Mouse (Mus musculus): ENCODE measurements around the gene B4galnt4.

B4galnt4 gene

DNA sequence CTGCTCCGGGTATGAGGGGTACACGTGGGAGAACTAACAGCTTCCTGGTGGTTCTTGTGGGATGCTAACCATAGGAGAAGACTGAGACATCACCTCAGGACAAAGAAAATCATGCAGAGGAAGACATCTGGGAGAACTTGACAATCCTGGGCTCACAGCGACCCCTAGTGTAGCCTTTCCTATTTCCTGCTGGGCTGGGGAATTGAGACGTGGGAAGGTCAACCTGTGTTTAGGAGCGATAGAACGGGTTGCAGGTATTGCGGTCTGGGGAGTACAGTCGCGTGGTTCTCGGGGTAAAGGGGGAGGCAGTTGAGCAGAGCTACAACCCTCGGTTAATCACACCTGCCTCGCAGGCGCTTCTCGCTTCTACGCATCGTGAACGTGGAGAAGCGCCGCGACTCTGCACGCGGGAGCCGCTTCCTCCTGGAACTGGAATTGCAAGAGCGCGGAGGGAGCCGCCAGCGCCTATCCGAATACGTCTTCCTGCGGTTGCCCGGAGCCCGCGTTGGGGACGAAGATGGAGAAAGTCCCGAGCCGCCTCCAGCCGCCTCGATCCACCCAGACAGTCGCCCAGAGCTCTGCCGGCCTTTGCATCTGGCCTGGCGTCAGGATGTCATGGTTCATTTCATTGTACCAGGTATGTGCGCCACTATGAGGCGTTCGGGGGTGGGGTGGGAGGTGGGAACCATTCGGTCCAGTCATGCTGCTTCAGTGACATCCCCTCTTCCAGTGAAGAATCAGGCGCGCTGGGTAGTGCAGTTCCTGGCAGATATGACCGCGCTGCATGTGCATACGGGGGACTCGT, 9.4 kb downstream of the B4galnt4 start:
- DNase-seq (ENCODE audit: low spot score) = peak; percentile 94

DNA sequence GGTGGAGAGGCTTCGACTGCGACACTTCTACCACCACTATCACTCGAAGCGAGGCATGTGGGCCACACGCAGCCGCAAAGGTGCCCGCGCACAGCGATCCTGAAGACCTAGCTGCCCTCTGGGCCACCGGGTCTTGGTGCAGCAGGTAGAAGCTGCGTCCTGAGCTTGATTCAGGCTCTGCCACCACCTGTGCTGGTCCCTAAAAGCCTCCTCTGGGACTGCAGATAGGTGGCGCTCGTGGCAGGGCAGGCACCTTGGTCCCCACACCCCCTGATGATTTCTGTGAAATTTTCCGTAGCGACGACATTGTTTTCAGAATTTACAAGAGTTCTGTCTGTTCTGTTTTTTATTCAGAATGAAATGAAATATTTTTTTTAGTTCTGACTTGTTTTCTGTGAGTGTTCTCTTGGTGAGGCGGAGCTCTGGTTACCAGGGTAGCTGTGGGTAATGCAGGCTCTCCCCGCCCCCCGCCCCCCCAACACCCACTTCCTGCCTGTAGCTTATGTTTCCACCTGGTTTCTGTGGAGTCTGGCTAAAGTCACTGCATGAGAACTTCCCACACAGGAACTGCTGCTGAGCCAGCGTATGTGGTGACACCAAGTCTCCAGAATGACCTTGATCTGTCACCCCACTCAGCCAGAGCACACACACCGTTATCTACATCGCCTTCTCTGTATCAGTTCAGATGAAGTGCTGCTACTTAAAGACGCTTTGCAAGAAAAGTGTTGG, 11.3 kb downstream of the B4galnt4 start:
- DNase-seq (ENCODE audit: low spot score) = peak; percentile 25

- no peak for DNase-seq (ENCODE audit: low spot score)
Observed at GRCm38 (mm10) chr7:141073782-141074181, 12.9 kb downstream of the B4galnt4 start.

DNA sequence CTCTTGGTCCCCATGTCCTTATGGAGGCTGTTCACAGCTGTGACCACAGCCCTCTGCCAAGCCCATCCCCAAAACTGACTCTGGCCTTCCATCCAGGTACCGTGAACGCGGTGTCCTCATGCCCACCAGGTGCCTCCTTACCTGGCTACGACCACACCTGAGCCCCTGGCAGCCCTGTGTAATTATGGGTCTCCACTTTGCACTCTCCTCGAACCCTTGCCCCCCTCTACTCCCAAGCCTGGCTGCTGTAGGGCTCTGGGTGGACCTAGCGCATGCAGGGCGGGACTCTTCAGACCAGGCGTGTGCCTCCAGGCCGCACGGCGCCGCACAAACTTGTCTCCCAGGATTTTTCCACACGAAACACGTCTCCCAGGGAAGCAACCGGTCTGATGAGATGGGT, 16.9 kb downstream of the B4galnt4 start, which contains the start of gene Pkp3:
TSS of gene Pkp3 (plus strand) at position 378 of the 400 bp plus-strand sequence.
- DNase-seq (ENCODE audit: low spot score) = no peak

DNA sequence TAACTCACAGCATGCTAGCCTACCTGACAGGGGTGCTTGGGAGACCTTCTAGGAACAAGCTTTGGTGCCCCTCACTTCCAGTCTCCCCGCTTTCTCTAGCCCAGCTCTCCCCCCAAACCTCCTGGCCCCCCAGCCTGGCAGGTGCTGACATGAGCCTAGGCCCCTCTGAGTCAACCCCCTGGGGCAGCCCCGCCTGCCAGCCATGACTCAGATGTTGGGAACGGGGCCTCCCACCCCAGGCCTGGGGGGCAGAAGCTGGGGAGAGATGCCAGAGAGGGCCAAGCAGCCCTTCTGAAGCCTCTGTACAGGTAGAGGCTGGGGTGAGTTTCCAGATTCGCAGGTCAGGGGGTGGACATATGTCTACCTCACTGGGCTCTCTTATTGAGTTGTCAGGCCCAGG, 18.0 kb downstream of the B4galnt4 start:
- DNase-seq (ENCODE audit: low spot score) = no peak

DNA sequence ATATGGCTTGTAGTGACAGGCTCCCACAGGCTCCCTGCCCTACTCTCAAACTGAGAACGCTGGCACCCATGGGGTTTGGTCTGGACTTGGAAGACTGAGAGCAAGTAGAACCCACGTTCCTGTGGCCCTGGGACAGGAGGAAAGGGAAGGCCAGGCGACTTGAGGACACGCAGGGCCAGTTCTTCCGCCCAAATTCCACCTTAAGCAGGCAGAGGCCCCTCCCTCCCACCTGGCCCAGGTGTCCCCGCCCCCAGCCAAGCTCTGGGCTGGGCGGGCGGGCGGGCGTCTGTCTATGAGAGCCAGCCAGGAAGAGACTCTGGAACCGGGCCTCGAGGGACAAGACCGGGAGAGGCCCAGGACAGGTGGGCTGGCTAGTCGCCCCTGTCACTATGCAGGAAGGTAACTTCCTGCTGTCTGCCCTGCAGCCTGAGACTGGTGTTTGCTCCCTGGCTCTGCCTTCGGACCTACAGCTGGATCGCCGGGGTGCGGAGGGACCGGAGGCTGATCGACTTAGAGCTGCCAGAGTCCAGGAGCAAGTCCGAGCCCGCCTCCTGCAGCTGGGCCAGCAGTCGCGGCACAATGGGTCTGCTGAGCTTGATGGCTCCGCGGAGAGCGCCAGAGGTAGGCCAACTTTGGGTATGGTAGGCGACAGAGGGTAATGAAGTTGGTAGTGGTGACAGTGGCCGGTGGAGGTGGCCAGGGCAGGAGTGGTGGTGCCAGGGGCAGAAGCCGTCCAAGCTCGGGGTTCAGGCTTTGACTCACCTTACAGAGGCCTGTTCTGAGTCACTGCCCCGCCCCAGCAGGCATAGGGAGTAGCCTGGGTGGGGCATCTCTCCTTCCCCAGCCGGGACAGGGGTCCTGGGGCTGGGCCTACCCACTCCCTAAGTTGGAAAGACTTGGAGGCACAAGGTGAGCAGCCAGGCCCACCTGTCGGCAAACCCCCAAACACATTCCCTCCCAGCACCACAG, 18.9 kb downstream of the B4galnt4 start:
- DNase-seq (ENCODE audit: low spot score) = no peak

DNA sequence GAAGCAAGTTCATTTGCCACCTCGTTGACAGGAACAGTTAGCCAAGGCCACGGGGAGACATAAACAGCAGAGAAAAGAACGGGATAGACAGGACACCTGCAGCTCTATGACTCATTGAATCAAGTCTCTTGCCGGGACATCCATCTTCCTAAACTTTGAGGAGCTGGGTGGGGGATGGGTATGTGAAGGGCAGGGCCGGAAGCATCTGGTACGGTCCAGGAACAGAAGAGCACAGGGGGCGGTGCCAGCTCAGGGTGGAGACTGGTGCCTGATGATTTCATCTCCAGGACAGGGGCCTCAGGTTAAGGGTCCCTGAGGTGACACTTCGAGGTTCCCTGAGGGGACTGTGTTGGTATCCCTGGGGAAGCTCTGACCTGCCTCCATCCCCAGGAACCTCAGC, 27.0 kb downstream of the B4galnt4 start:
- DNase-seq (ENCODE audit: low spot score) = peak; percentile 33

DNA sequence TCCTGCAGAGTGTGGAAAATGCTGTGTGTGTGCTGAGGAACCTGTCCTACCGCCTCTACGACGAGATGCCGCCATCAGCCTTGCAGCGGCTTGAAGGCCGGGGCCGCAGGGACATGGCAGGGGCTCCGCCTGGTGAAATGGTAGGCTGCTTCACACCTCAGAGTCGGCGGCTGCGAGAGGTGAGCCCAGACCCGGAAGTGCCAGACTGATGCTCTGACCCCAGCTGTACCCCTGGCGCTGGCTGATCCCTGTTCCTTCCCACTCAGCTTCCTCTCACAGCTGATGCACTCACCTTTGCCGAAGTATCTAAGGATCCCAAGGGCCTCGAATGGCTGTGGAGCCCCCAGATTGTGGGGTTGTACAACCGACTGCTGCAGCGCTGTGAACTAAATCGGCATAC, 27.6 kb downstream of the B4galnt4 start:
- DNase-seq (ENCODE audit: low spot score) = no peak

GRCm38 (mm10) chr7:141090228-141090627, 29.3 kb downstream of the B4galnt4 start:
- DNase-seq (ENCODE audit: low spot score) = no peak

DNA sequence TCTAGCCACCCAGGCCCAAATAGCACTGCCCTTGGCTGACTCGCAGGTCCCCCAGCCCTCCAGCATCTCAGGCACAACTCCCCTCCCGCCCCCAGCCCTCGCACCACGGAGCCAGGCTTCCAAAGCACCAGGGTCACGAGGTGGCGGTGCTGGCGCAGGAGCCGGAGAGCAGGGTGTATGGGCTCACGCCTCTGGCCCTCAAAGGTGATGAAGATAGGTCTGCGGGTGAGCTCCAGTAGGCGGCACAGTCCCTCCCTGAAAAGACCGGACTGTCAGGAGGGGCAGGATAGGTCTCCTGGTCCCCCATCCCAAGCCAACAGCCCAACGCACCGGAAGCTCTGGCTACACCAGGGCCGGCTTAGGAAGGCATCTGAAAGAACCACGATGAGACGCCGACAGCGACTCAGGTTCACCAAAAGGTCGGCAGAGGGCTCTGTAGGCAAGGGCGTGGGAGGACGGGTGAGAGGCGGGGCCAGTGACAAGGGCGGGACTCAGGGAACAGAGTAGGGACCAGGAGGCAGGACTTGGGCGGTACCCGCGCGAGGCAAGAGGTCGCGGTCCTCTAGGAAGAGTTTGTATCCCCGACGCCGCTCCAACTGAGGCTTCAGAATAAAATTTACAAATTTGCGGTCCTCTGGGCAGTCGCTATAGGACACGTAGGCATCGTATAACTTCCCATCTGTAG, 31.3 kb downstream of the B4galnt4 start:
- DNase-seq (ENCODE audit: low spot score) = peak; percentile 93

DNA sequence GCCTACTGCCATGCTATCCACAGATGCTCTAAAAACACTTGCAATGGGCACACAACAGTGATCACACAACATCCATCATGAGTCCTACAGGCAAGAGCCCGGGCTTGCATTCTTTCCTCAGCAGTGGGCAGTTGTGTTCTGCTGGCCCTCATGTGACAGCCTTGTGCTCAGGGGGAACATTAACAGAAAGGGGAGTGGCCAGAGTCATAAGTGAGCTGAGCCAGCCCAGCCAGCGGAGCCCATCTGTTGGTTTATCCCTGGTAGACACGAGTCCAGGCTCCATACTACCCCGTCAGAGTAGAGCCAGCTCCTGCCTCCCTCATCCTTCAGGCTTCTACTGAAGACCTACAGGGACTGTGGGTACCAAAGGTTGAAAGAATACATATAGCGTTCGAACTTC, 33.0 kb downstream of the B4galnt4 start:
- DNase-seq (ENCODE audit: low spot score) = no peak

DNA sequence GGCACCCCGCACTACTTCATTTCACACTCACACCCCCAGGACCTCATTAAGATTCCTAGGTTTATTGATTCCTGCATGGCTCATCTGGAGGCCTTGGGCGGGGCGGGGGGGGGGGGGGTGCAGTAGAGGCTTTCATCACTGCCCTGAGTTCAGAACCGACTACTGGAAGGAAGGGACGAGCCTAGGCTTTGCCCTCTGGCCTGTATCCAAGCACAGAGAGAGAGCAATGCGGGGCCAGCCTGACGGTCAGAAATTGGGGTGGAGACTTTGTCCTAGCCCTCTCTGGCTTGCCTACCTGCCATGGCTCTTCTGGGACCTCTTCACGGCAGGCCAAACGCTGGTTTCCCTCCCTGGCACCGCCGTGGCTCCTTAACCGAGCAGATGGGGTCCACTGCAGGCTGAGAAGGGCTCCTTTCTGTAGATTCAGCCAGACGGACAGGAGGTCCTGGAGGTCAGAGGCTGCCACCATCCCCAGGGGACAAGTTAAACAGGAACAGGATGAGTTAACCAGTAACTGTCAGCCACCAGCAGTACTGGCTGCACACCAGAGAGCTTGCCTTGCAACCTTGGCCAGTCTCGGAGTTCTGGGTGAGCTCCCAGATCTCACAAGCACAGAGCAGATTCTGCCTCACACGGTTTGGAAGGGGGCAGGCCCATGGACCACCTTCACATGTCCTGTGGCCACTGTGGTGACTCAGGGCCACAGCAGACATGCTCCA, 33.7 kb downstream of the B4galnt4 start:
- no peak for DNase-seq (ENCODE audit: low spot score)

GRCm38 (mm10) chr7:141096021-141096420, 35.1 kb downstream of the B4galnt4 start:
- no peak for DNase-seq (ENCODE audit: low spot score)

- no peak for DNase-seq (ENCODE audit: low spot score)
Observed at GRCm38 (mm10) chr7:141096649-141097056, 35.7 kb downstream of the B4galnt4 start.

GRCm38 (mm10) chr7:141097177-141097576, 36.3 kb downstream of the B4galnt4 start:
- DNase-seq (ENCODE audit: low spot score) = no peak

DNA sequence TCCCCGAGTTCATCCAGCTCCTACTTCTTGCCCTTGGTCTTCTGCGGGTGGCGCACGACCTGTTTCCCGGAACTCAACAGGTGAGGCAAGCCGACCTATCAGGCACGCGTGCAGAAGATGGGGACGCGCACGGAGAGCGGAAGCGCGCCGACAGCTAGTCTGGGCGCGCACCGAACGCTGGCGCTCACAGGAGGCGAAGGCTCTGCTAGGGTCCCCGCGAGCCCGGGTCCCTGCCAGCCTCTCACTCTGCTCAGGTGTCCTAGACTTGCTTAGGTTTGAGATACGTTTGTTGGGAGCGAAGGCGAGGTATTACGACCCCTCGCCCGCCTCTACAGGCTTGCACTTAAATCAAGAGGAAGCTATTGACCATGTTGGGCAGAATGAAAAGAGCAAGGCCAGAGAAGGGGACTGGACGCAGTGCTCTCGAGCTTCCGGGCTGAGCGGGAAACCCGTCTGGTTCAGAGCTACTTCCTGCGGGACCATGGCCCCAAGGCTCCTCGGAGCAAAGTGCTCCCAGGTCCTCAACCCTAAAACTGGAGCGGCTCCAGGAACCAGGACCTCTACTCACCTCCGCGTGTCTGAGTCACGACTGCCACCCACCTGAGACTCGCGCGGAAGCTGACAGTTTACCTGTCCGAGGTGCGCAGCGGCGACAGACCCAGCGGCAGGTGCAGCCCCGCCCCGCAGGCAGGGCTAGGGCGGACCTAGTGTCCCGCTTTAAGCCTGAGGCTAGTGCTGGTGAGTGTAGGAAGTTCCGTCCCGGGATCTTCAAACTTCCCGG, 39.2 kb downstream of the B4galnt4 start, which contains the start of gene Sigirr:
TSS of gene Sigirr (minus strand) at position 662 of the 781 bp plus-strand sequence.
- DNase-seq (ENCODE audit: low spot score) = peak; percentile 56

- no peak for DNase-seq (ENCODE audit: low spot score)
Observed at GRCm38 (mm10) chr7:141103161-141103560, 42.3 kb downstream of the B4galnt4 start.

- DNase-seq (ENCODE audit: low spot score) = no peak
Observed at GRCm38 (mm10) chr7:141115874-141116273, 55.0 kb downstream of the B4galnt4 start.

- DNase-seq (ENCODE audit: low spot score) = no peak
Observed at GRCm38 (mm10) chr7:141117636-141118035, 56.7 kb downstream of the B4galnt4 start, which contains the start of gene Ano9. Gene Ano9, minus strand, starts transcription at chr7:141117806.

DNA sequence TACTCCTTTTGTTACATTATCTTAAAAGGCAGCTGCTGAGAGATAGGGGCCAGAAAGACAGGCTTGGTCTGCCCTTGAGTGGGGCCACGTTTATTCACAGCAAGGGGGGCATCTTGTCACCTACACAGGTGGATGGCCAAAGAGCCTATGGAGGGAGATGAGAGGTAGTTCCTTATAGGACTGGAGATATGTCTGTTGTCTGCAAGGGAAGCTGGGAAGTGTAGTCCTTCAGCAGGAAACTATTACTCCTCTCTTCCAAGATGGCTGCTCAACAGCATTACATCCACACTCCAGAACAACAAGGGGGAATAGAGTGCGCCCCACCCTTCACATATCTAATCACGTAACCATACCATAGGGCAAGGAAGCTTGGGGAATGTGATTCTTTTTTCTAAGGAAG, 58.6 kb downstream of the B4galnt4 start:
- DNase-seq (ENCODE audit: low spot score) = no peak
